Mouse (Mus musculus) hindbrain, embryonic 10.5 days (tissue): ENCODE measurements around the gene Susd3. TPM values are rescaled to one million over a fixed set of nuclear protein-coding genes. Genes with fewer than 3 reads are reported as not detected.

Experiments used
- DNase-seq: peaks from one replicate; pipeline ENCODE4 v3.0.0-alpha.2; 2017; ENCODE audit warnings: low spot score
- H3K27ac ChIP-seq: fragments of 300-500 bp; sonication (generic); 2 replicates; pipeline ENCODE4 v1.5.1; 2016; ENCODE audit warnings: mild to moderate bottlenecking, moderate library complexity
- H3K27me3 ChIP-seq: fragments of 300-500 bp; sonication (generic); 2 replicates; pipeline ENCODE4 v1.6.1; 2016; ENCODE audit warnings: mild to moderate bottlenecking; ENCODE audit not compliant: poor library complexity, insufficient read depth, severe bottlenecking
- H3K36me3 ChIP-seq: fragments of 300-500 bp; sonication (generic); 2 replicates; pipeline ENCODE4 v1.6.1; 2016; ENCODE audit warnings: mild to moderate bottlenecking, moderate library complexity
- H3K4me1 ChIP-seq: fragments of 300-500 bp; sonication (generic); replicated peaks from 2 replicates; pipeline ENCODE4 v1.6.1; 2016; ENCODE audit warnings: mild to moderate bottlenecking
- H3K4me3 ChIP-seq: fragments of 300-500 bp; sonication (generic); 2 replicates; pipeline ENCODE4 v1.5.1; 2016; ENCODE audit warnings: mild to moderate bottlenecking, moderate library complexity
- H3K9me3 ChIP-seq: fragments of 300-500 bp; sonication (generic); 2 replicates; pipeline ENCODE4 v1.6.1; 2016; ENCODE audit warnings: mild to moderate bottlenecking, moderate library complexity
- WGBS: fragments of 180-500 bp; shearing (Covaris S2); methylation state at CpG from one replicate; pipeline ENCODE4 v1.1.7; 2016; 5-methylcytosine and 5-hydroxymethylcytosine counted together
- polyA plus RNA-seq: library from polyadenylated mRNA; unstranded; fragments of >200 nt; fragmentation: Nextera tagmentation; extraction: Ambion mirVana; gene quantifications from 2 replicates; pipeline ENCODE4 v1.2.1, GENCODE M21; 2016

Susd3 gene
- polyA plus RNA-seq, 1 experiment from 2014 or later: 1.6 TPM

- Histone ChIP-seq H3K4me3 (no peak overlapping the region), H3K4me1 (peaks cover 30% of the 10 kb centered on the region), H3K27ac (no peak overlapping the region), H3K9me3 (no peaks in the 10 kb centered on the region), H3K36me3 (no peaks in the 10 kb centered on the region), H3K27me3 (peaks cover 45% of the 10 kb centered on the region)
- no peak for DNase-seq
- WGBS: 95% methylated on average over 2 of the region's 2 CpGs
Observed at GRCm38 (mm10) chr13:49243492-49243891, 5.0 kb downstream of the Susd3 start.

GRCm38 (mm10) chr13:49242321-49243065 lies 6.0 kb downstream of the Susd3 start:
- Histone ChIP-seq H3K36me3 (no peaks in the 10 kb centered on the region), H3K4me1 (peaks cover 20% of the 10 kb centered on the region), H3K27me3 (peaks cover 35% of the 10 kb centered on the region), H3K9me3 (no peaks in the 10 kb centered on the region), H3K27ac (peak overlapping the region; percentile 53; the same call in 1 of the 2 replicates), H3K4me3 (no peak overlapping the region)
- no peak for DNase-seq
- 73% methylated on average over 9 of the region's 9 CpGs for WGBS

GRCm38 (mm10) chr13:49238737-49239136 lies 9.8 kb downstream of the Susd3 start:
- Histone ChIP-seq H3K4me1 (peaks cover 7% of the 10 kb centered on the region), H3K36me3 (no peaks in the 10 kb centered on the region), H3K9me3 (no peaks in the 10 kb centered on the region), H3K4me3 (no peak overlapping the region), H3K27ac (no peak overlapping the region), H3K27me3 (no peaks in the 10 kb centered on the region)
- no peak for DNase-seq
- WGBS: 92% methylated on average over 8 of the region's 8 CpGs

GRCm38 (mm10) chr13:49237617-49238016 lies 10.9 kb downstream of the Susd3 start:
- WGBS: 92% methylated on average over 8 of the region's 8 CpGs

GRCm38 (mm10) chr13:49234711-49235110 lies 13.8 kb downstream of the Susd3 start:
- H3K27me3 ChIP-seq: no peaks in the 10 kb centered on the region
- DNase-seq: no peak
- H3K36me3 ChIP-seq: no peaks in the 10 kb centered on the region
- WGBS: 96% methylated on average over 4 of the region's 4 CpGs
- H3K27ac ChIP-seq: no peak overlapping the region
- H3K9me3 ChIP-seq: no peaks in the 10 kb centered on the region
- no peaks in the 10 kb centered on the region for H3K4me1 ChIP-seq
- no peak overlapping the region for H3K4me3 ChIP-seq

More at GRCm38 (mm10) chr13:49237617-49238016, 10.9 kb downstream of the Susd3 start:
- H3K4me3 ChIP-seq: no peak overlapping the region
- no peak overlapping the region for H3K27ac ChIP-seq
- H3K36me3 ChIP-seq: no peaks in the 10 kb centered on the region
- DNase-seq: no peak
- peaks cover 7% of the 10 kb centered on the region for H3K4me1 ChIP-seq
- no peaks in the 10 kb centered on the region for H3K27me3 ChIP-seq
- no peaks in the 10 kb centered on the region for H3K9me3 ChIP-seq

- no peak for DNase-seq
- H3K36me3 ChIP-seq: no peaks in the 10 kb centered on the region
- no peaks in the 10 kb centered on the region for H3K27me3 ChIP-seq
- no peak overlapping the region for H3K4me3 ChIP-seq
- no peaks in the 10 kb centered on the region for H3K9me3 ChIP-seq
- H3K4me1 ChIP-seq: no peaks in the 10 kb centered on the region
- 96% methylated on average over 8 of the region's 8 CpGs for WGBS
- H3K27ac ChIP-seq: no peak overlapping the region
Observed at GRCm38 (mm10) chr13:49233792-49234572, 14.5 kb downstream of the Susd3 start.

GRCm38 (mm10) chr13:49225633-49226032 lies 22.9 kb downstream of the Susd3 start:
- Histone ChIP-seq H3K27ac (no peak overlapping the region), H3K36me3 (no peaks in the 10 kb centered on the region), H3K4me3 (no peak overlapping the region), H3K27me3 (peaks cover 24% of the 10 kb centered on the region), H3K9me3 (no peaks in the 10 kb centered on the region), H3K4me1 (0 out of 2 replicates have a peak, but pooled peaks cover 3% of the 10 kb centered on the region)
- 17% methylated on average over 4 of the region's 4 CpGs for WGBS
- DNase-seq: no peak

GRCm38 (mm10) chr13:49225159-49225558 lies 23.3 kb downstream of the Susd3 start:
- 58% methylated on average over 3 of the region's 3 CpGs for WGBS
- Histone ChIP-seq H3K9me3 (no peaks in the 10 kb centered on the region), H3K4me3 (no peak overlapping the region)

GRCm38 (mm10) chr13:49224729-49225128 lies 23.8 kb downstream of the Susd3 start:
- H3K4me3 ChIP-seq: no peak overlapping the region
- H3K27ac ChIP-seq: no peak overlapping the region
- peaks cover 24% of the 10 kb centered on the region for H3K27me3 ChIP-seq
- no peaks in the 10 kb centered on the region for H3K36me3 ChIP-seq
- no peak for DNase-seq
- WGBS: 25% methylated on average over 6 of the region's 6 CpGs
- H3K9me3 ChIP-seq: no peaks in the 10 kb centered on the region
- 0 out of 2 replicates have a peak, but pooled peaks cover 3% of the 10 kb centered on the region for H3K4me1 ChIP-seq

More at GRCm38 (mm10) chr13:49225159-49225558, 23.3 kb downstream of the Susd3 start:
- no peaks in the 10 kb centered on the region for H3K36me3 ChIP-seq
- H3K27ac ChIP-seq: no peak overlapping the region
- H3K27me3 ChIP-seq: peaks cover 24% of the 10 kb centered on the region
- DNase-seq: no peak
- H3K4me1 ChIP-seq: 0 out of 2 replicates have a peak, but pooled peaks cover 3% of the 10 kb centered on the region

- Histone ChIP-seq H3K27me3 (peaks cover 24% of the 10 kb centered on the region), H3K36me3 (no peaks in the 10 kb centered on the region), H3K27ac (no peak overlapping the region), H3K4me3 (no peak overlapping the region), H3K4me1 (0 out of 2 replicates have a peak, but pooled peaks cover 3% of the 10 kb centered on the region), H3K9me3 (no peaks in the 10 kb centered on the region)
- WGBS: 16% methylated on average over 10 of the region's 10 CpGs
- DNase-seq: no peak
Observed at GRCm38 (mm10) chr13:49224314-49224713, 24.2 kb downstream of the Susd3 start.

GRCm38 (mm10) chr13:49220912-49221311 lies 27.6 kb downstream of the Susd3 start:
- peaks cover 19% of the 10 kb centered on the region for H3K4me1 ChIP-seq
- no peak overlapping the region for H3K4me3 ChIP-seq
- 22% methylated on average over 5 of the region's 5 CpGs for WGBS
- no peak overlapping the region for H3K27ac ChIP-seq
- H3K9me3 ChIP-seq: no peaks in the 10 kb centered on the region
- DNase-seq: no peak
- H3K36me3 ChIP-seq: no peaks in the 10 kb centered on the region
- H3K27me3 ChIP-seq: peaks cover 50% of the 10 kb centered on the region

- H3K27me3 ChIP-seq: peaks cover 50% of the 10 kb centered on the region
- H3K27ac ChIP-seq: no peak overlapping the region
- 88% methylated on average over 4 of the region's 4 CpGs for WGBS
- H3K9me3 ChIP-seq: no peaks in the 10 kb centered on the region
- peaks cover 27% of the 10 kb centered on the region for H3K4me1 ChIP-seq
- no peaks in the 10 kb centered on the region for H3K36me3 ChIP-seq
- H3K4me3 ChIP-seq: no peak overlapping the region
- DNase-seq: no peak
Observed at GRCm38 (mm10) chr13:49219367-49219766, 29.1 kb downstream of the Susd3 start.

GRCm38 (mm10) chr13:49218651-49219050 lies 29.9 kb downstream of the Susd3 start:
- peaks cover 26% of the 10 kb centered on the region for H3K4me1 ChIP-seq
- H3K36me3 ChIP-seq: no peaks in the 10 kb centered on the region
- no peak for DNase-seq
- H3K9me3 ChIP-seq: no peaks in the 10 kb centered on the region
- H3K27ac ChIP-seq: no peak overlapping the region
- peaks cover 50% of the 10 kb centered on the region for H3K27me3 ChIP-seq
- H3K4me3 ChIP-seq: no peak overlapping the region
- 69% methylated on average over 3 of the region's 3 CpGs for WGBS
